Mouse (Mus musculus) spleen, adult 2 months (tissue): ENCODE measurements around the gene Olfr538. TPM values are rescaled to one million over a fixed set of nuclear protein-coding genes. Genes with fewer than 3 reads are reported as not detected.
"Not testable (repeated sequence)": the region's sequence is repeated elsewhere in the genome, so short reads cannot be mapped to it uniquely, and the experiment has no call there.

Experiments used
- DNase-seq, 2 experiments: peaks; one replicate each; pipeline versions ENCODE4 v3.0.0 to v3.0.0-alpha.2; 2012 to 2021; ENCODE audit warnings: low spot score in 2 of 2, low read depth in 1 of 2
- H3K27ac ChIP-seq: fragments of 200-500 bp; 2 replicates; pipeline ENCODE4 v1.5.1; 2012; ENCODE audit warnings: low read length, inconsistent platforms; ENCODE audit not compliant: insufficient read depth
- H3K27me3 ChIP-seq: fragments of 200-500 bp; 2 replicates; pipeline ENCODE4 v1.6.1; 2012; ENCODE audit warnings: mild to moderate bottlenecking, moderate library complexity, low read length, inconsistent platforms; ENCODE audit not compliant: control insufficient read depth, insufficient read depth
- H3K36me3 ChIP-seq: fragments of 200-500 bp; 2 replicates; pipeline ENCODE4 v1.6.1; 2012; ENCODE audit warnings: mild to moderate bottlenecking, low read length, inconsistent platforms; ENCODE audit not compliant: control insufficient read depth, insufficient read depth
- H3K4me1 ChIP-seq: fragments of 200-500 bp; 2 replicates; pipeline ENCODE4 v1.6.1; 2011; ENCODE audit warnings: inconsistent platforms; ENCODE audit not compliant: control insufficient read depth, insufficient read depth, insufficient read length
- H3K4me3 ChIP-seq: fragments of 200-500 bp; 2 replicates; pipeline ENCODE4 v1.5.1; 2011; ENCODE audit warnings: mild to moderate bottlenecking, inconsistent platforms; ENCODE audit not compliant: insufficient read depth, insufficient read length; ENCODE audit errors: extremely low read depth
- CTCF ChIP-seq: fragments of 200-500 bp; IDR thresholded peaks from 2 replicates; pipeline ENCODE4 v1.5.1; 2011; ENCODE audit warnings: mild to moderate bottlenecking, inconsistent platforms; ENCODE audit not compliant: insufficient read depth, insufficient read length, insufficient replicate concordance; ENCODE audit errors: extremely low read depth
- POLR2A ChIP-seq: fragments of 200-500 bp; IDR thresholded peaks from 2 replicates; pipeline ENCODE4 v1.6.1; 2011; ENCODE audit warnings: low read depth, low read length, inconsistent platforms
- WGBS: fragments of 180-500 bp; shearing (Covaris S2); methylation state at CpG from one replicate; pipeline ENCODE4 v1.1.7; 2018; 5-methylcytosine and 5-hydroxymethylcytosine counted together
- polyA plus RNA-seq: library from polyadenylated mRNA; depleted of rRNA; stranded (reverse); fragments of >200 nt; gene quantifications from 2 replicates; pipeline ENCODE4 v1.2.3, GENCODE M21; 2012; rRNA removed

The Olfr538 gene
- not detected in 2 replicates for polyA plus RNA-seq

GRCm38 (mm10) chr7:140567586-140567985 is at the start of gene Olfr538:
Gene Olfr538, plus strand, starts transcription at chr7:140567886.
- DNase-seq: no peak
- H3K27me3 ChIP-seq: no peaks in the 10 kb centered on the region
- no peak within 1 kb of the TSS for H3K4me3 ChIP-seq
- no peaks in the 10 kb centered on the region for H3K36me3 ChIP-seq
- WGBS: 74% methylated on average over 3 of the region's 3 CpGs
- no peaks in the 10 kb centered on the region for H3K4me1 ChIP-seq
- TF ChIP-seq CTCF (no peak), POLR2A (no peak)
- no peak within 1 kb of the TSS for H3K27ac ChIP-seq

- DNase-seq: no peak
- 69% methylated on average over 2 of the region's 2 CpGs for WGBS
- Histone ChIP-seq H3K27ac (no peak overlapping the region), H3K36me3 (no peaks in the 10 kb centered on the region), H3K4me3 (no peak overlapping the region), H3K4me1 (no peaks in the 10 kb centered on the region), H3K27me3 (no peaks in the 10 kb centered on the region)
- TF ChIP-seq CTCF (no peak), POLR2A (no peak)
Observed at GRCm38 (mm10) chr7:140539746-140540145, 27.9 kb upstream of the Olfr538 start.

GRCm38 (mm10) chr7:140600969-140601368 is 33.3 kb downstream of the Olfr538 start, which contains the start of gene Olfr46:
Gene Olfr46, plus strand, starts transcription at chr7:140601269.
- not testable (repeated sequence) for H3K36me3 ChIP-seq, H3K4me1 ChIP-seq, DNase-seq, H3K4me3 ChIP-seq, H3K27me3 ChIP-seq, H3K27ac ChIP-seq
- 80% methylated on average over 2 of the region's 2 CpGs for WGBS

Other genes starting within 250 kb of the Olfr538 start
- not detected in 2 replicates for gene Olfr525, start 247.0 kb upstream of the Olfr538 start, polyA plus RNA-seq
- not detected in 2 replicates for gene Olfr527, start 233.9 kb upstream of the Olfr538 start, polyA plus RNA-seq
- gene Olfr60, start 206.2 kb upstream of the Olfr538 start, polyA plus RNA-seq: 0.27 and 0.40 TPM in 2 replicates
- gene Olfr530, start 191.6 kb upstream of the Olfr538 start, polyA plus RNA-seq: 0.08 TPM in 1 of 2 replicates, not detected in the other
- gene Olfr531, start 165.0 kb upstream of the Olfr538 start, polyA plus RNA-seq: not detected in 2 replicates
- gene Olfr532, start 146.2 kb upstream of the Olfr538 start, polyA plus RNA-seq: not detected in 2 replicates
- not detected in 2 replicates for gene Olfr533, start 104.5 kb upstream of the Olfr538 start, polyA plus RNA-seq
- not detected in 2 replicates for gene Olfr535, start 83.7 kb upstream of the Olfr538 start, polyA plus RNA-seq
- gene Olfr536, start 60.5 kb upstream of the Olfr538 start, polyA plus RNA-seq: not detected in 2 replicates
- not detected in 2 replicates for gene Olfr46, start 33.4 kb downstream of the Olfr538 start, polyA plus RNA-seq
- gene Olfr61, start 61.1 kb downstream of the Olfr538 start, polyA plus RNA-seq: not detected in 2 replicates
- not detected in 2 replicates for gene Olfr53, start 78.6 kb downstream of the Olfr538 start, polyA plus RNA-seq
- not detected in 2 replicates for gene Olfr539, start 92.0 kb downstream of the Olfr538 start, polyA plus RNA-seq
- gene Olfr45, start 114.1 kb downstream of the Olfr538 start, polyA plus RNA-seq: not detected in 2 replicates
- not detected in 2 replicates for gene Olfr541, start 129.4 kb downstream of the Olfr538 start, polyA plus RNA-seq
- 0.36 and 1.3 TPM in 2 replicates for gene Cyp2e1, start 195.9 kb downstream of the Olfr538 start, polyA plus RNA-seq
- gene Syce1, start 220.0 kb downstream of the Olfr538 start, polyA plus RNA-seq: 0.07 and 0.11 TPM in 2 replicates